Mouse (Mus musculus) A20 (cell line): ENCODE results near the gene Efnb1.
"Not testable (repeated sequence)": the region's sequence is repeated elsewhere in the genome, so short reads cannot be mapped to it uniquely, and the experiment has no call there.

Experiments used
- DNase-seq: peaks from one replicate; pipeline ENCODE4 v3.0.0-alpha.2; 2011; ENCODE audit warnings: low read depth, low spot score

Gene Efnb1

DNA sequence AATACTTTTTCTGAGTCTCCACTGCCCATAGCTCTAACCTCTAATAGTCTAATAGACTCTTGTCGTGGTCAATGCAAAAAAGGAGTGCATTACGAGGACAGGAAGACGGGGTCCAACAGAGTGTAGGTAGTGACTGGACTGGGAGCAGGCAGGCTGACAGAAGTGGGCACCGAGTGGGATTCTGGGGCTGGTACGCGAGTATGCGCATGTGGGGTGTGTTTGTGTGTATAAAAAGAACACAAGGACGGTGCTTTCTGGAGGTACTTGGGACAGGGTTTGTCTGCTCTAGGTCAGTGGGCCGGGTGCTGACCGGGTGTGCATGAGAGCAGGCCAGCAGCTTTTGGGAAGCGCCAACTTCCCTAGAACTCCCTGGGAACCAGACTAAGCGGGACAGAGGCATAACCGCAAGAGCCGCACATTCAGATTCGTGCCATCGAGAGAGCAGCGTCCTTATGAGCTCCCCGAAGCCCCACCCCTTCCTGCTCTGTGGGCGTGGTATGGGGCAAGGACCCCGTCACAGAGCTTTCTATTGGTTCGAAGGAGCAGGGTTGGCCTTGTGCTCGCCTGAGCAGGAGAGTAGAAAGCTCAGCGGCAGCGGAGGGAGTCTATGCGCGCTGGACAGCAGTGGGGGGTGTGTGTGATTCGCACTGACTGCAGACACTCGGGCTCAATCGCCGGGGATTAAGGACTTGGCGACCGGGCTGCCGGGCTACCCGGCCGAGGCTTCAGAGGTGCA, at the start of gene Efnb1:
Efnb1 (plus strand) TSS at position 608 of the 736 bp plus-strand sequence.
- peak; percentile 89 for DNase-seq

DNA sequence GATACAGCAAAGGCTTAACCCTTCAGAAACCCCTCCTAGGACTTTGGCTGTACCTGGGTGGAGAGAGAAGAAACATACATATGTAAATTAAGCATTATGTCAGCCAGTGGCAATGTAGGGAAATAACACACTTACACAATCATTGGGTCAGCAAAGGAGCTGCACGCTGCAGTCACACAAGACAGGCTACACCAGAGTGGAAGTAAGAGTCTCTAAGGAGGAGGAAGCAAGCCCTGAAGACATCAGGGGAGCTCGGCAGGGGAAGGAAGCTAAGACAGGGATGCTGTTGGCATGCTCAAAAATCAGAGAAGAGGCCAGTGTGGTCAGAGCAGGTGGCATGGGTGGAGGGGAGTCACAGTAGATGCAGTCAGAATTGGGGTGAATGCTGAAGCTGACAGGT, 43.2 kb upstream of the Efnb1 start:
- DNase-seq: no peak

GRCm38 (mm10) chrX:99111088-99111724, 24.7 kb upstream of the Efnb1 start:
- DNase-seq: not testable (repeated sequence)

- DNase-seq: no peak
Observed at GRCm38 (mm10) chrX:99119510-99119909, 16.4 kb upstream of the Efnb1 start.

DNA sequence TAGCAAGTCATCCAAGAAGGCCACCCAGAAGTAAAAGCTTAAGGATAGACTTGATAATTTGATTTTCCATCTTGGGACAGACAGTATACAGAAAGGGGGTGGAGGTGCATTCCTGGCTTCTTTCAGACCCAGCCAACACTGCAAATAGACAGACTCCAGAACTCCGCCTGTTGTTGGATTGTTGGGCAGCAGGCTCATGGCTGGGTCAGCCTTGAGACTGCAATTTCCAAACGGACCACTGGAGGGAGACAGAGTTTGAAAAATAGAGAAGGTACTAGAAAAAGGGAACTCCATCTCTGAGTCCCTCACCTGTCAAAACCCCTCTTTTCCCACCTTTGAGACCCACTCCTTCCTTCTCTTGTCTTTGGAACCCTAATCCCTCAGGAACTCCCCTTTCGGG, 5.9 kb upstream of the Efnb1 start:
- peak; percentile 49 for DNase-seq

- no peak for DNase-seq
Observed at GRCm38 (mm10) chrX:99132573-99132972, 3.4 kb upstream of the Efnb1 start.

GRCm38 (mm10) chrX:99134891-99135290, 1.0 kb upstream of the Efnb1 start:
- DNase-seq: peak; percentile 80

DNA sequence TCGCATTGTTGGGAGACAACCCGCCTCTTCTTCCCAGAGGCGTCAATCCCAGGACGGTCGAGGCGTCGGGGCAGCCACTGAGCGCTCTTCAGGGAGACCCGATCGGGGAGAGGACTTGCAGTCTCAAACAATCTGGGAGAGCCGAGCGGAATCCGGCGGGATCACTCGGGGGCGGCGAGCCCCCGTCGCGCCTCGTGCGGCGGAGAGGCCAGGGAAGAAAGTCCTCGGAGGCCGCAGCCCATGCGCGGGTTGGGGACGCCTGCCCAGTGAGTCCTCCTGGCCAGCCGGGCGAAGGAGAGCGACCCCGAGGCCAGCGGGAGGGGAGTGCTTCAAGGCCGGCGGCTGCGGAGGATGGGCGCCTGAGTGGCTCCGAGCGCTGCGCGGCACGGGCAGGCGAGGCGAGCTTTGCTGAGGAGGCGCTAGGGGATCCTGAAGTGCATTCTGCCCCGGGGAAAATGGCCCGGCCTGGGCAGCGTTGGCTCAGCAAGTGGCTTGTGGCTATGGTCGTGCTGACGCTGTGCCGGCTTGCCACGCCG, 569 bp downstream of the Efnb1 start:
- peak; percentile 45 for DNase-seq

DNA sequence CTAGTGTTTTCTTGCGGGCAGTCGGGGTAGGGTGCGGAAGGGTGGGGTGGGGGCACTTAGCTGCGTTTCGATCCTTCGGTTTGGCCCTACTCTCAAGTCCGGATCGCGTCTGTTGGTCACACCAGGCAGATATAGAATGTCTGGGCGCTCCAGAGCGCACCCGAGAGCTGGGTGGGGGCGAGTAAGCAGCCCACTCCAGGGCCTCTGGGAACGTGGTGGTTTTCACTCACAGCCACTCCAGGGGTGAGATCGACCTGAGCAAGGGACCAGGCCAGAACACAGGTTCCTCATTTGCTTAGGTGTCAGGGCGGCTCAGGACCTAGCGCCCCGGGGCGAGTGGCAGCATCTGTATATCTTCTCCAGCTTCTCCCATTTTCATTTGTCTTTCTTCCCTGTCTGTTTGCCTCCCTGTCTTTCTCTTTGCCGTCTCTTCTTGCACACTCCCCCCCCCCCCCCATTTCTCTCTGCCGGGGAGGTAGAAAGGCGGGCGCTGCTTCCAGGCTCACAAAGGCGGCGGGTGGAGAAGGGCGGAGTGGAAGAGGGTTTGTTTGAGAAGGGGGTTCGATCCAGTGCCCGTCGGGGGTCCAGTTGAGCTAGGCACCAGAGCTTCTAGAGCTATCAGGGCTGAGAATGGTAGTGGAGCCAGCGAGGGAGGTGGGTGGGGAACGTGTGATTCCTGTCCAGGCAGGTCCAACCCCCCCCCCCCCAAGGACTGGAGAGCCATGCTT, 1.4 kb downstream of the Efnb1 start:
- DNase-seq: peak; percentile 40

GRCm38 (mm10) chrX:99137928-99138740, 2.2 kb downstream of the Efnb1 start:
- DNase-seq: no peak

- DNase-seq: no peak
Observed at GRCm38 (mm10) chrX:99141079-99141478, 5.1 kb downstream of the Efnb1 start.

- no peak for DNase-seq
Observed at GRCm38 (mm10) chrX:99141900-99142299, 6.0 kb downstream of the Efnb1 start.

GRCm38 (mm10) chrX:99145561-99145960, 9.6 kb downstream of the Efnb1 start:
- no peak for DNase-seq

DNA sequence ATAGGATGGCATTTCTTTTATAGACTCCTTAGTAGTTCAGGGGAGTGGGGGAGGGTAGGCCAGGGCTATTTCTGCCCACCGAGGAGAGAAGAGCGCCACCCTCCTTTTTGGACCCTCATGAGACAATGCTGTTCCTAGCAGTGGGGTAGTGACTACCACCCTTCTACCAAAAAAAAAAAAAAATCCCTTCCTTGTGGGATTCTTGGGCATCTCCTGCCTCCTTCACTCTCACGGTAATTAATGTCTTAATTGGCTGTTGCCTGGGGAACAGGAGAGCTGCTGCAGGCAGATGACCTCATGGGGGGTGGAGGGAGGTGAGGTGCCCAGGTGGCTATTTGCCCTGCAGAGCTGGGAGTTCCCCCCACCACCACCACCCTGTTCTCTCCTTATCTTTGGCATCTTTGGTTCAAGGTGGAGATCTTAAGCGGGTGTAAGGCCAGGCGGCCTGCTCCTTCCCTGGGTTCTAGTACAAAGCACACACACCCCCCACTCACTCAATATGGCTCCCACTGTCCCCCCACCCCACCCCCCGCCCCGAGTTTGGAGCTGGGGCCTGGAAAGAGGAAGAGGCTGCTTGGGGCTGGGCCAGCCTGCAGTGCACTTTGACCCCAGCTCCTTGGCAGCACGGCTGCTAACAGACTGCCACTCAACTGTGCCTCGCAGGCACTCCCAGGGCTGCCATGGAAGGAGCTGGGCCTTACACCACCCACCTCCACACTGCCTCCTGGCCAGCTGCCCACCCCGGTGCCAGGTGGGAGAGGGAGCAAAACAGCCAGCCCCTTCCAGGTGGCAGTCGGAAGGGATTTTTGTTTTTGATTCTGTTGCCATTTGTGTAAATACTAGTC, 12.4 kb downstream of the Efnb1 start:
- DNase-seq: no peak

DNA sequence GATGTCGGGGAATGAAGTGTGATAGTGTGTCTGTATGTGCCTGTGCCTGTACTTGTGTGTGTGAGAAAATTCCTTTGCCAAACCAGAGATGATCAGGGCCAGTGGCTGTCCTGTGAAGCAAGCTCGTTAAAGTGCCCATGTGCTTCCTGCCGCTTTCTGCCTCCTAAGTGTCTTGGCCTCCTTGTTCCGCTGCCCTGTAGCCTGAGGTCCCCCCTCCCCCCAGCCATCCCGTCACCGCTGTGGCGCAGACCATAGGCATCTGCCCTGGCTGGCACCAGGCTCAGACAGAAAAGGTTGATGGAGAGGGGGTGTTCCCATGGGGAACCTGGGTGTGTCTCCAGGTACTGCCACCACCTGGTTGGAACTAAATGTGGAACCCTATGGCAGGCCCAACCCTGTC, 13.1 kb downstream of the Efnb1 start:
- DNase-seq: no peak

DNA sequence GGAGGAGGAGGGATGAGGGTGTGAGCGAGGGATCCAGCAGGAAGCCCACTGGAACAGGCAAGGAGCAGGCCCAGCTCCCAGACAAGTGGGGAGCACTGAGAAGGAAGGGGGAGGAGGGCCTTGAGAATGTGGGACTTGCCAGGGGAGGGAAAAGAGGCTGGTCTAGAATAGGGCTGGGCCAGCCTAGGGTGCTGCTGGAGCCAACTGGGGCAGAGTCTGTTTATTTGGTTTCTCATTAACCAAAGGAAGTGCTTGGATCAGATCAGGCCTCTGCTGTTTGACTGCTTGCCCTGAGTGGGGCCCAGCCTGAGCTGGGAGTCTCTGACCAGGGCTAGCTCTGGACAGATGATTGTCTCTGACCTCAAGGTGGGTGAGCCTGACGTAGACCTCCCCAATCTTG, 14.0 kb downstream of the Efnb1 start:
- no peak for DNase-seq

DNA sequence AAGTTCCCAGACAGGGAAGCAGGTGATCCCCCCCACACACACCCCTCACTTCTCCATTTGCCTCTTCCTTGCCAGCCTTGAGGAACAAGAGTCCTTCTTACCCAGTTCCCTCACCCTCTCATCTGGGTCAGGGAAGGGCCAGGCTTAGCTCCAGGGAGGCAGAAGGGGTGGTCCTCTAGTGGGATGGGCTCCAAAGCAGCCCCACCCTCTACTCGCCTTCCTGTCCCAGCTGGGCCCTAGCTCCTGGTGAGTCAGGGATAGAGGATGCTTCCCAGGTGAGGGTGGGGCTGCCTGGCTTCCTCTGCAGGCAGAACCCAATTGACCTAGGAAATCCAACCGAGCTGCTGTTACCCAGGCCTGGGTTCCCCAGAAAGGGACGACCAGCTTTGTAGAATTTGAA, 14.8 kb downstream of the Efnb1 start:
- no peak for DNase-seq

DNA sequence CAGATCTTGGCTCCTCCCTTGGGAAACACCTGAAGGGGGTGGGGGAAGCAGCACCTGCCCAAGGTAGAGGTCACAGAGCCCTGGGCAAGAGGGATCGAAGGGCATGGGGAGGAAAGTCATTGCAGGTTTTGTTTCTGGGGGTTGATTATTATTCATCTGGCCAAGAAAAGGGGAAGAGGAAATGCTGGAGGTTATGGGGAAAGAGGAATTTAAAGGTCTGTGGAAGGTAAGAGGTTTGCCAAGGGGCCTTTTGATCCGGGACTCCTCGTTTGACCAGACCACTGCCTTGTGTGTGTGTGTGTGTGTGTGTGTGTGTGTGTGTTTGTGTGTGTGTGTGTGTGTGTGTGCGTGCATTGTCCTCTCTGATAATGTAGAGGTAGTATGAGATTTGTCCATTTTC, 15.5 kb downstream of the Efnb1 start:
- DNase-seq: no peak

DNA sequence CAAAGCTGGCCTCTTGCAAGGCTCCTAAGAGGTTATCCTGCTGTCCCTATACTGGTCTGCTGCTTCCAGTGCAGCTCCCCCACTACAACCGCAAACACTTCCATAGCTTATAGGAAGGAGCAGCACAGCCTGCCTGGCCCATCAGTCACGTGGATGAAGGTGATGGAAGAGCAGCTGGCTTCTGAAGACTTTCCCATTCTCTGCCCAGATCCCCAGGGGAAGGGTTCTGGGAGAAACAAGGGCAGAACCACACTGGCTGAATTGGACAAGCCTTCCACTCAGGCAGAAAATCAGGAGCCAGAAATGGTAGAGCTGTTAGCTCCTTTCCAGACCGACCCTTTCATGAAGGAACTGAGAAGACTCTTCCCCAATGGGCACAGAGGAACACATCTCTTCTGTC, 16.2 kb downstream of the Efnb1 start:
- DNase-seq: no peak

DNA sequence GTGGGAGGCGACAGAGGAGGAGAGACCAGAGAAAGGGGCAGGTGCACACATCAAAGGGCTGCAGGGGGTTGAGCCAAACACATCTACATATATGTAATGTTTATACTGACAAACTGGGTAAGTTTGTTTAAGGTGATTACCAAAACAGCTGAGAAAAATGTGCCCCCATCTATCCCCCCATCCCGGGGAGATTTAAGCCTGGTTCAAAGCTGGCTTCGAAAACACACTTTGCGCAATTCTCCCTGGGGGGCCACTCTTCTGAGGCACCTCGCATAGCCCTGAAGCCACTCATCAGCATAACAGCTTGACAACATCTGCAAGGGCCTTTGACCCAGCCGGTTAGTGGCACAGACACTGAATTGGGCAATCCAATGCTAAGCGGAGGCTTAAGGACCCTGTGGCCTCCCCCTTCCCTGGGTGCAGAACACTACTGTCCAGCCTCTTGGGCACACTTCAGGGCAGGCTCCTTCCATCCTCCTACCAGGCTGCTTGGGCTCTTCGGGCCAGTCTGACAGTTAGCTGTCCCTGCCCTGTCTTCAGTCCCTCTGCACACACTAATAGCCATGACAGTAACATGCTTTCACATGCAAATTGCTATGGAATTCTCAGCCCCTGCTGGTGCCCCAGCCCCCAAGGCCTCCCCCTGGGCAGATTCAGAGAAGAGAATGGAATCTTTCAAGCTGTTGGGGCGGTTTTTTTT, 16.8 kb downstream of the Efnb1 start:
- DNase-seq: no peak
